ENCODE assay signal across 10 mouse cellular contexts in the genomic region with DNA sequence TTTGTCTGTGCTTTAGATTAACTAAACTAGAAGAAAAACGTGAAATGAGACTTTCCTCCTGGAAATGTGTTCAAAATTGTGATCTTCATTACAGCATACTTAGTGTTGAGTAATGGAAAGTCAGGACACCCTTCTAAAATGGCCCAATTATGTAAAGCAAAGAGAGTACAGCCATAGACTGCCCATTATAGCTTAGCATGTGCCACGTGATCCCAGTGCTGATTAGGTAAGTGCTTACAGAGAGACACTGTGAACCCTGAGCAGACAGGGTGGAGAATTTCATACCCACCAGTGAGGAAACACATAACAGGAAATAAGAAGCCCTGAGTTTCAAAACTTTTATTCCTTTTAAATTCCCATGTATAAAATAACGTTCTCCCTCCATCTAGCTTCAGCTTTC.
"Had no signal": no experiment of that assay in that cellular context is flagged by ENCODE, and none has a peak within 500 bp of the region (broad histone marks: within the 10 kb centered on the region; RNA-seq: fewer than 3 reads in every experiment).

No protein-coding gene starts in this region.

- H3K9ac ChIP-seq: liver, embryonic 12.5 days; neural tube, embryonic 13.5 days had no signal

- H3K4me2 ChIP-seq: liver, embryonic 12.5 days; neural tube, embryonic 13.5 days had no signal

- ATAC-seq: liver, embryonic 12.5 days had no signal

- H3K27me3 ChIP-seq: liver, embryonic 12.5 days; neural tube, embryonic 13.5 days had no signal

- H3K36me3 ChIP-seq: liver, embryonic 12.5 days; midbrain, embryonic 10.5 days; neural tube, embryonic 13.5 days had no signal

- DNase-seq: kidney, adult 11 months; kidney, adult 9 months; kidney, postnatal 36 days; layer of hippocampus, adult 9-11 months; right cerebral cortex, postnatal 14 days; thymus, postnatal 4 days had no signal

- H3K4me1 ChIP-seq: liver, embryonic 12.5 days; midbrain, embryonic 10.5 days; neural tube, embryonic 13.5 days had no signal

- H3K4me3 ChIP-seq: liver, embryonic 12.5 days; midbrain, embryonic 10.5 days; neural tube, embryonic 13.5 days had no signal

- H3K27ac ChIP-seq: kidney, postnatal 0 days; liver, embryonic 12.5 days; midbrain, embryonic 10.5 days; neural tube, embryonic 13.5 days had no signal

- H3K9me3 ChIP-seq: liver, embryonic 12.5 days; midbrain, embryonic 10.5 days; neural tube, embryonic 13.5 days had no signal
